Mouse (Mus musculus): Measurements from ENCODE around the gene Pla2g4d. TPM values are rescaled to one million over a fixed set of nuclear protein-coding genes. Genes with fewer than 3 reads are reported as not detected.
"Not testable (repeated sequence)": the region's sequence is repeated elsewhere in the genome, so short reads cannot be mapped to it uniquely, and the experiment has no call there.

Gene Pla2g4d
- polyA plus RNA-seq, 1 experiment from 2014 or later: 0.09 TPM

- H3K4me2 ChIP-seq (replicated peaks): no peak overlapping the region
- H3K9ac ChIP-seq: no peak overlapping the region
- H3K9me3 ChIP-seq: no peaks in the 10 kb centered on the region
- no peaks in the 10 kb centered on the region for H3K4me1 ChIP-seq
- no peak overlapping the region for H3K27ac ChIP-seq
- H3K4me3 ChIP-seq: no peak overlapping the region
- H3K27me3 ChIP-seq: no peaks in the 10 kb centered on the region
- no peak for ATAC-seq (ENCODE audit: insufficient number of reproducible peaks, insufficient read depth, low FRiP score, low TSS enrichment)
- H3K36me3 ChIP-seq: no peaks in the 10 kb centered on the region
These were observed 32.7 kb downstream of the Pla2g4d start for GRCm38 (mm10) chr2:120256259-120256658.

- H3K4me3 ChIP-seq: no peak overlapping the region
- no peaks in the 10 kb centered on the region for H3K9me3 ChIP-seq
- no peak for ATAC-seq (ENCODE audit: insufficient number of reproducible peaks, insufficient read depth, low FRiP score, low TSS enrichment)
- no peaks in the 10 kb centered on the region for H3K4me1 ChIP-seq
- H3K4me2 ChIP-seq (replicated peaks): no peak overlapping the region
- no peaks in the 10 kb centered on the region for H3K27me3 ChIP-seq
- no peaks in the 10 kb centered on the region for H3K36me3 ChIP-seq
- H3K27ac ChIP-seq: no peak overlapping the region
- H3K9ac ChIP-seq: no peak overlapping the region
- WGBS: 94% methylated on average over 6 of the region's 6 CpGs
These were observed 36.4 kb downstream of the Pla2g4d start for GRCm38 (mm10) chr2:120252644-120253043.

GRCm38 (mm10) chr2:120245421-120246016 is 43.5 kb downstream of the Pla2g4d start:
- WGBS: 13% methylated on average over 9 of the region's 9 CpGs
- peaks cover 21% of the 10 kb centered on the region for H3K27me3 ChIP-seq
- H3K36me3 ChIP-seq: no peaks in the 10 kb centered on the region
- peak overlapping the region; percentile 33; the same call in 1 of the 2 replicates for H3K9ac ChIP-seq
- H3K4me1 ChIP-seq: no peaks in the 10 kb centered on the region
- peak; percentile 19; the same call in 1 of the 2 replicates for ATAC-seq (ENCODE audit: insufficient number of reproducible peaks, insufficient read depth, low FRiP score, low TSS enrichment)
- H3K4me2 ChIP-seq (replicated peaks): peak overlapping the region; percentile 69
- H3K4me3 ChIP-seq: peak overlapping the region; percentile 38
- no peak overlapping the region for H3K27ac ChIP-seq
- no peaks in the 10 kb centered on the region for H3K9me3 ChIP-seq

- Histone ChIP-seq H3K27ac (no peak within 1 kb of the TSS), H3K4me2 (replicated peaks) (peak within 1 kb of the TSS; percentile 69), H3K9me3 (no peaks in the 10 kb centered on the region), H3K36me3 (no peaks in the 10 kb centered on the region), H3K4me3 (peak within 1 kb of the TSS; percentile 38), H3K27me3 (peaks cover 21% of the 10 kb centered on the region), H3K9ac (peak within 1 kb of the TSS; percentile 33; the same call in 1 of the 2 replicates), H3K4me1 (no peaks in the 10 kb centered on the region)
- 5% methylated on average over 27 of the region's 27 CpGs for WGBS
- peak; percentile 87 for ATAC-seq (ENCODE audit: insufficient number of reproducible peaks, insufficient read depth, low FRiP score, low TSS enrichment)
These were observed 44.1 kb downstream of the Pla2g4d start, which contains the start of gene Pla2g4e for GRCm38 (mm10) chr2:120244679-120245420. Gene Pla2g4e (minus strand): TSS chr2:120245335.

GRCm38 (mm10) chr2:120243995-120244394 is 45.0 kb downstream of the Pla2g4d start:
- no peak overlapping the region for H3K4me3 ChIP-seq
- H3K9ac ChIP-seq: no peak overlapping the region
- peaks cover 21% of the 10 kb centered on the region for H3K27me3 ChIP-seq
- ATAC-seq (ENCODE audit: insufficient number of reproducible peaks, insufficient read depth, low FRiP score, low TSS enrichment): no peak
- WGBS: 93% methylated on average over 2 of the region's 2 CpGs
- no peaks in the 10 kb centered on the region for H3K4me1 ChIP-seq
- H3K27ac ChIP-seq: no peak overlapping the region
- H3K4me2 ChIP-seq (replicated peaks): no peak overlapping the region
- H3K36me3 ChIP-seq: no peaks in the 10 kb centered on the region
- H3K9me3 ChIP-seq: no peaks in the 10 kb centered on the region

GRCm38 (mm10) chr2:120242791-120243467 is 46.1 kb downstream of the Pla2g4d start:
- ATAC-seq (ENCODE audit: insufficient number of reproducible peaks, insufficient read depth, low FRiP score, low TSS enrichment): no peak
- 77% methylated on average over 5 of the region's 5 CpGs for WGBS
- no peaks in the 10 kb centered on the region for H3K4me1 ChIP-seq
- H3K9ac ChIP-seq: no peak overlapping the region
- H3K36me3 ChIP-seq: no peaks in the 10 kb centered on the region
- H3K9me3 ChIP-seq: no peaks in the 10 kb centered on the region
- H3K4me2 ChIP-seq (replicated peaks): no peak overlapping the region
- peaks cover 21% of the 10 kb centered on the region for H3K27me3 ChIP-seq
- H3K4me3 ChIP-seq: no peak overlapping the region
- no peak overlapping the region for H3K27ac ChIP-seq

GRCm38 (mm10) chr2:120238733-120239132 is 50.3 kb downstream of the Pla2g4d start:
- H3K4me2 ChIP-seq (replicated peaks); H3K4me1 ChIP-seq; ATAC-seq (ENCODE audit: insufficient number of reproducible peaks, insufficient read depth, low FRiP score, low TSS enrichment); H3K9me3 ChIP-seq; H3K36me3 ChIP-seq; H3K27me3 ChIP-seq; H3K9ac ChIP-seq; H3K27ac ChIP-seq; H3K4me3 ChIP-seq: not testable (repeated sequence)
- 83% methylated on average over 9 of the region's 9 CpGs for WGBS

GRCm38 (mm10) chr2:120237784-120238183 is 51.2 kb downstream of the Pla2g4d start:
- H3K36me3 ChIP-seq: no peaks in the 10 kb centered on the region
- no peak overlapping the region for H3K4me2 ChIP-seq (replicated peaks)
- H3K9ac ChIP-seq: no peak overlapping the region
- H3K27ac ChIP-seq: no peak overlapping the region
- WGBS: 78% methylated on average over 5 of the region's 5 CpGs
- no peak overlapping the region for H3K4me3 ChIP-seq
- H3K9me3 ChIP-seq: no peaks in the 10 kb centered on the region
- no peaks in the 10 kb centered on the region for H3K4me1 ChIP-seq
- no peak for ATAC-seq (ENCODE audit: insufficient number of reproducible peaks, insufficient read depth, low FRiP score, low TSS enrichment)
- H3K27me3 ChIP-seq: no peaks in the 10 kb centered on the region

GRCm38 (mm10) chr2:120235947-120236640 is 52.9 kb downstream of the Pla2g4d start:
- WGBS: 89% methylated on average over 3 of the region's 3 CpGs
- H3K9ac ChIP-seq: no peak overlapping the region
- H3K27me3 ChIP-seq: no peaks in the 10 kb centered on the region
- no peaks in the 10 kb centered on the region for H3K4me1 ChIP-seq
- no peak overlapping the region for H3K27ac ChIP-seq
- no peak for ATAC-seq (ENCODE audit: insufficient number of reproducible peaks, insufficient read depth, low FRiP score, low TSS enrichment)
- no peak overlapping the region for H3K4me2 ChIP-seq (replicated peaks)
- no peak overlapping the region for H3K4me3 ChIP-seq
- no peaks in the 10 kb centered on the region for H3K36me3 ChIP-seq
- no peaks in the 10 kb centered on the region for H3K9me3 ChIP-seq

- Histone ChIP-seq H3K4me3 (no peak overlapping the region), H3K9me3 (no peaks in the 10 kb centered on the region), H3K36me3 (no peaks in the 10 kb centered on the region), H3K4me1 (no peaks in the 10 kb centered on the region), H3K4me2 (replicated peaks) (no peak overlapping the region), H3K27ac (no peak overlapping the region), H3K9ac (no peak overlapping the region), H3K27me3 (no peaks in the 10 kb centered on the region)
- 63% methylated on average over 3 of the region's 3 CpGs for WGBS
- ATAC-seq (ENCODE audit: insufficient number of reproducible peaks, insufficient read depth, low FRiP score, low TSS enrichment): no peak
These were observed 53.6 kb downstream of the Pla2g4d start for GRCm38 (mm10) chr2:120235381-120235780.

- H3K9ac ChIP-seq: no peak overlapping the region
- H3K4me1 ChIP-seq: no peaks in the 10 kb centered on the region
- WGBS: 62% methylated on average over 3 of the region's 3 CpGs
- H3K9me3 ChIP-seq: no peaks in the 10 kb centered on the region
- ATAC-seq (ENCODE audit: insufficient number of reproducible peaks, insufficient read depth, low FRiP score, low TSS enrichment): no peak
- no peak overlapping the region for H3K4me2 ChIP-seq (replicated peaks)
- no peaks in the 10 kb centered on the region for H3K36me3 ChIP-seq
- H3K27me3 ChIP-seq: no peaks in the 10 kb centered on the region
- H3K4me3 ChIP-seq: no peak overlapping the region
- H3K27ac ChIP-seq: no peak overlapping the region
These were observed 57.4 kb downstream of the Pla2g4d start for GRCm38 (mm10) chr2:120231642-120232041.
